Mouse (Mus musculus) kidney, postnatal 10 days (tissue): ENCODE measurements at regions not wholly inside any gene's neighbourhood (a gene's known extent, or its start where the extent isn't known, plus 50 kb on each side); places are given as distances from the start of the nearest gene placed in this dataset.
A peak's percentile ranks its signal among the peaks of the same experiment; 100 is the strongest.

ENCODE experiments used
- DNase-seq: peaks from one replicate; pipeline ENCODE4 v3.0.0; 2021; ENCODE audit warnings: mixed read lengths

DNA sequence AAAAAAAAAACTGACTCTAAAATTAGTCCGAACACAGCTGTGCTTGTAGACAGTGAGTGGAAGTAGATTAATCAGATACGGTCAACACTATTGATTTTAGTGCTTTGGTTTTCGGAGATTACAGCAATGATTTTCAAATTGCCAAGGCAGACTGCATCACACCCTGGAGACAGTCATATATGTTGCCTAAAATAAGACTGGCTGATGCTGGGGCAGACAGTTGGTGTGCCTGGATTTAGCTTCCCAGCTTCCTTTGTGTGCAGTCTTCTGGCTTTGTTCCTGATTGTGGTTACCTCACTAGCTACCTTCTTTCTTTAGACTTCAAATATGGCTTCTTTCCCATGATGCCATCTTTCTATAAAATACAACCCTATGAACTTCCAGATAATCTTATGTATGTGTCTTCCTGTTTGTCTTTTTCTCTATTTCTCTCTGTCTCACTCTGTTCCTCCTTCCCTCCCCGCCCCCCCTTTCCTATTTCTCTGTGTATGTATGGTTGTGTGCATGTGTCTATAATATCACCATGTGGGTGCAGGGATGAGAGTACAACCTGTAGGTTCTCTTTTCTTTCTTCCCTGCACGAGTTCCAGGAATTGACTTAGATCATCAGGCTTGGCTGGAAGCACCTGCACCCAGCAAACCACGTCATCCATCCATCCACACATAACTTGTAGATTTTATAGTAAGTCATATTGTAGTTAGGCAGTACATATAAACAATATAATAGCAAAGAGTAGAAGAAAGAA, 199.7 kb upstream of the Gm9008 start:
- DNase-seq, result no peak

DNA sequence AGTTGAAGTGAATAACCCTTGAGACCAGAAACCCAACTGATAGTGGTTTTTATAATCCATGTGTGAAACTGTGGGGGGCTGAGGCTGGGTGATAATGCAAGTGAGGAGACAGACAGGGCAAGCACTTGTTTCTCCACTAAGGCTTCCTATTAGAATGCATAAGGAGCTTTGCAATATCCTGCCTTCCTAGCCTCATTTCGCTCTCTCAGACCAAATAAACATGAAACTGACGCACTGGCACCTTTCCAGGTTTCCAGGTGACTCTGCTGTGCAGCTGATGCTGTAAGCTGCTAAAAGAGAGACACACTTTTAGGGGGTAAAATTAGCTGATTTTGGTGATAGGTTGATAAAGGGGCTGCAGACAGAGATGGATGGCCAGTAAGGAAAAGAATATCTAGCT, 191.2 kb upstream of the Gm9008 start:
- DNase-seq, result peak; percentile 10

GRCm38 (mm10) chr6:76639583-76639982, 142.0 kb upstream of the Gm9008 start:
- no peak for DNase-seq

- DNase-seq, result no peak
Observed at GRCm38 (mm10) chr6:76628379-76628778, 130.8 kb upstream of the Gm9008 start.

DNA sequence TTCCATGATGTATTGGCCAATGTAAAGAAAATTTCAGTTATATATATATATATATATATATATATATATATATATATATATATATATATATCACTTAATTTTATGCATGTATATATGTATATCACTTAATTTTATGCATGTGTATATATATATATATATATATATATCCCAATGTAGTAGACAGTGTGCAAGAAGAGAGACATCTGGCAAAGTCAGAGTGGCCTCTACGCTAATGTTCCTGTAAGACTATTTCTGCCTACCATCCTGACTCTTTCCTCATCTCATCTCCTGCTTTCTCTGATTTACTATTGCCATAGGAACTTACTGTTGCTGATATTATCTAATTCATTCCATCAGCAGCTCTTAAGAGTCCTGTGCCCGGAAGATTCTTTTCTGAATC, 123.9 kb upstream of the Gm9008 start:
- no peak for DNase-seq

- peak; percentile 52 for DNase-seq
Observed at GRCm38 (mm10) chr6:76620754-76621204, 123.2 kb upstream of the Gm9008 start.
